7 mouse cellular contexts compared by ENCODE assay signal in the genomic region with DNA sequence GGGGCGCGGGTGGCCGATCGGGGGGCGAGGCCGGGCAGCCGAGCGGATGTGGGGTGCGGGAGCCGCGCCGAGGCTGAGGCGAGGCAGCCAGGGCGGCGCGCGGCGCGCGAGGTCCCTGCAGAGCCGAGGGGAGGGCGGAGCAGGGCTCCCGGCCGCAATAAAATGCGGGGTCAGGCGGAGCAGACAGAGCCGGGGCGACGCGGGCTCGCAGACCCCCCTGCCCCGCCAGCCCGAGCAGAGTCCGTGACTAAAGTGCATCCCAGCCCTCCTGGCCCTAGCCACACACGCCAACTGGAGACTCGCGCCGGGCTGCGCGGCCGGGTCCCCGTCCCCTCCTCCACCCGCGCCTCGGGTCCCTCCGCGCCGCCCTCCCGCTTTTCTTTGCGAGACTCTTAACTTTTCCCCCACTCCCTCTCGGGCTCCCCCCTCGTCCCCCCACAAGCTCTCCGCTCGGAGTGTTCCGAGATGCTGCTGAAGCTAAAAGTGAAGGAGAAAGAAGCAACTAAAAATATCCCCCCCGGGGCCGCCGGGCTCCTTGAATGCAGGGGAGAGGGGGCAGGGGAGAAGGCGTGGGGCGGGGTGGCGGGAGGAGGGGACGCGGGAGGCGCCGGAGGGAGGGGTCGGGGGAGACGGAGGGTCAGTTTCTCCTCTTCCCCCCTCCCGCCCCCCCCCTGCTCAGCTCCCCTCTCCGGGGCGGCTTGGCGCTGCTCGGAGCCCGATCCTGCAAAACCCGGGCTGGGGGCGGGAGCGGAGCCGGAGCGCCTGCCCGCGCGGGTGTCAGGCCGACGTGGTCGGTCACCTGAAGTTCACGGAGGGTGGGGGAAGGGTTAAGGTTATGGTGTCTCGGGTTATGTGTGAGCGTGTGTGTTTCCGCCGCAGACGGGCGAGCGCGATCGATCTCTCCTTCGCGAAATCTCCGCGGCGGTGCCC. TPM values are rescaled to one million over a fixed set of nuclear protein-coding genes. Genes with fewer than 3 reads are reported as not detected.
DNase-seq lines count a peak whose midpoint lies in the region; ATAC-seq lines count a peak whose summit lies in the region.

No protein-coding gene starts in this region.

- peak overlapping the region; percentile 89 for H3K4me3 ChIP-seq in limb, embryonic 12.5 days (replicated peaks)
- H3K4me3 ChIP-seq in midbrain, embryonic 13.5 days (replicated peaks): peak overlapping the region; percentile 64

- no peaks in the 10 kb centered on the region for H3K9me3 ChIP-seq in limb, embryonic 12.5 days
- H3K9me3 ChIP-seq in midbrain, embryonic 13.5 days: no peaks in the 10 kb centered on the region

- ATAC-seq in limb, embryonic 12.5 days (ENCODE audit: insufficient number of reproducible peaks, insufficient read depth, low FRiP score, low TSS enrichment, low read depth): peak; percentile 77
- ATAC-seq in midbrain, embryonic 13.5 days: peak; percentile 88

- no peaks in the 10 kb centered on the region for H3K27me3 ChIP-seq in limb, embryonic 12.5 days
- no peaks in the 10 kb centered on the region for H3K27me3 ChIP-seq in midbrain, embryonic 13.5 days

- peak overlapping the region; percentile 80 for H3K4me2 ChIP-seq in limb, embryonic 12.5 days
- peak overlapping the region; percentile 88 for H3K4me2 ChIP-seq in midbrain, embryonic 13.5 days (replicated peaks)

- H3K27ac ChIP-seq in limb, embryonic 12.5 days: peak overlapping the region; percentile 100
- H3K27ac ChIP-seq in midbrain, embryonic 13.5 days: peak overlapping the region; percentile 98

- WGBS in limb, embryonic 12.5 days: under 1% methylated on average over 58 of the region's 99 CpGs
- under 1% methylated on average over 74 of the region's 99 CpGs for WGBS in midbrain, embryonic 13.5 days

- peak overlapping the region; percentile 100 for H3K9ac ChIP-seq in limb, embryonic 12.5 days (replicated peaks)
- H3K9ac ChIP-seq in midbrain, embryonic 13.5 days (replicated peaks): peak overlapping the region; percentile 90

- H3K36me3 ChIP-seq in limb, embryonic 12.5 days: no peaks in the 10 kb centered on the region
- H3K36me3 ChIP-seq in midbrain, embryonic 13.5 days: no peaks in the 10 kb centered on the region

- DNase-seq in adrenal gland, adult 8-10 months: peak; percentile 44
- peak; percentile 90 for DNase-seq in embryo, embryonic 11 days
- peak; percentile 98 for DNase-seq in heart, adult 11 months
- DNase-seq in kidney, adult 18-20 months: peak; percentile 84
- DNase-seq in spleen, postnatal 14 days (ENCODE audit: low spot score in 2 of 2): peak; percentile 11 to 34

- H3K4me1 ChIP-seq in limb, embryonic 12.5 days (replicated peaks): peaks cover 43% of the 10 kb centered on the region
- peaks cover 43% of the 10 kb centered on the region for H3K4me1 ChIP-seq in midbrain, embryonic 13.5 days (replicated peaks)

RNA-seq across cellular contexts. Expression of gene Zfp827, which starts 1.4 kb away (rescaled TPM):
- 10 to 100 TPM in 3 of 4 experiments, 1 to 10 TPM in 1; 7.6 to 16.8 (median 13.6) TPM for total RNA-seq in adrenal gland, adult 8-10 months (2022)
- polyA plus RNA-seq in limb, embryonic 12.5 days (2016; fragmentation: Nextera tagmentation; extraction: Ambion mirVana): 13.3 and 13.7 TPM in 2 replicates
- 14.4 and 14.6 TPM in 2 replicates for polyA plus RNA-seq in midbrain, embryonic 13.5 days (2015; fragmentation: Nextera tagmentation; extraction: Ambion mirVana)

Comparison
In these comparisons a context has a peak if more than half of its experiments do, and no peak if none do; other contexts are left out.
1. Peak in every context shown above with its lines: DNase-seq, ATAC-seq, H3K4me3 ChIP-seq and H3K27ac ChIP-seq.
2. DNase-seq: peak in every context shown above with its lines; median percentile 98 in heart, adult 11 months; 90 in embryo, embryonic 11 days; 84 in kidney, adult 18-20 months; 44 in adrenal gland, adult 8-10 months; 22 in spleen, postnatal 14 days.